Mouse (Mus musculus) inflammation-experienced regulatory T-cells, adult 16 weeks (primary cell): Measurements from ENCODE around the gene Nlk. TPM values are rescaled to one million over a fixed set of nuclear protein-coding genes. Genes with fewer than 3 reads are reported as not detected.

Experiments used
- polyA plus RNA-seq: library from polyadenylated mRNA; unstranded; fragments of 100-300 nt; shearing (Covaris generic); gene quantifications from one replicate; pipeline ENCODE4 v1.2.1, GENCODE M21; 2017

The Nlk gene
- 12.2 TPM for polyA plus RNA-seq

GRCm38 (mm10) chr11:78696777-78697752, at the start of gene Nlk:
Gene Nlk, minus strand, starts transcription at chr11:78697373.

GRCm38 (mm10) chr11:78550168-78551058, 146.8 kb downstream of the Nlk start, which contains the start of gene Tmem97:
Gene Tmem97, minus strand, starts transcription at chr11:78550777.

GRCm38 (mm10) chr11:78536080-78536689, 161.0 kb downstream of the Nlk start, which contains the start of the genes Tnfaip1 and Ift20:
Gene Tnfaip1, minus strand, starts transcription at chr11:78536332.
Gene Ift20, plus strand, starts transcription at chr11:78536361.

Other genes with a start within 250 kb of the Nlk start
- gene Slc46a1, start 231.7 kb downstream of the Nlk start, polyA plus RNA-seq = 2.4 TPM
- 2.2 TPM for gene Sarm1, start 199.6 kb downstream of the Nlk start, polyA plus RNA-seq
- not detected for gene Vtn, start 198.3 kb downstream of the Nlk start, polyA plus RNA-seq
- not detected for gene Sebox, start 193.9 kb downstream of the Nlk start, polyA plus RNA-seq
- 50.4 TPM for gene Tmem199, start 185.2 kb downstream of the Nlk start, polyA plus RNA-seq
- 41.5 TPM for gene Poldip2, start 185.2 kb downstream of the Nlk start, polyA plus RNA-seq
- 25.7 TPM for gene Tnfaip1, start 161.0 kb downstream of the Nlk start, polyA plus RNA-seq
- 122 TPM for gene Ift20, start 161.0 kb downstream of the Nlk start, polyA plus RNA-seq
- 14.1 TPM for gene Tmem97, start 146.6 kb downstream of the Nlk start, polyA plus RNA-seq
- 43.2 TPM for gene Ccnq, start 54.4 kb upstream of the Nlk start, polyA plus RNA-seq
- gene Lyrm9, start 129.2 kb upstream of the Nlk start, polyA plus RNA-seq = 26.3 TPM
- 0.18 TPM for gene Nos2, start 223.4 kb upstream of the Nlk start, polyA plus RNA-seq